Mouse (Mus musculus): ENCODE data around the gene Lysmd2. TPM values are rescaled to one million over a fixed set of nuclear protein-coding genes. Genes with fewer than 3 reads are reported as not detected.

Gene Lysmd2
- total and polyA plus RNA-seq, 3 experiments: not detected

DNA sequence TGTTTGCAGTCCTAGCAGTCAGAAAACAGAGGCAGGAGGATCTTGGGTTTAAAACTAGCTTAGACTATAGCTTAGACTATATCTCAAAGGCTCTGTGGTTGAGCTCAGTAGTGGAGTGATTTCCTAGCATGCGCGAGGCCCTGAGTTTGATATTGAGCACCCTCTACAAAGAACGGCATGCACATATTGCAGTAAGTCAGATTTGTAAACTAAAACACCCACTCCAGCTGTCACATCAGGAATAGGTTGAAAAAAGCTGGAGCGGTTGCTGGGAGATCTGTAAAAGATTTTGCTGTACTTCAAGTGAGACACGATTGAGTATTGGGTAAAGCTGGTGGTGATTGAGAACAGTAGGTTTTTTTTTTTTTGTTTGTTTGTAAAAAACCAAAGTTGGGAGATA, 55.1 kb downstream of the Lysmd2 start:
- Histone ChIP-seq H3K9me3 (replicated peaks; ENCODE audit: insufficient read depth, low read length) (no peaks in the 10 kb centered on the region), H3K4me3 (ENCODE audit: control insufficient read depth in 1 of 2, insufficient read depth in 1 of 2, low read depth in 2 of 2, low read length in 2 of 2) (no peak overlapping the region), H3K27me3 (ENCODE audit: control insufficient read depth in 1 of 2, insufficient read depth in 2 of 2, low read length in 2 of 2) (no peaks in the 10 kb centered on the region), H3K4me1 (ENCODE audit: control insufficient read depth in 1 of 2, insufficient read depth in 2 of 2, low read length in 2 of 2) (no peaks in the 10 kb centered on the region), H3K79me2 (ENCODE audit: control insufficient read depth, insufficient read depth, low read length, poor library complexity) (no peaks in the 10 kb centered on the region), H3K36me3 (ENCODE audit: control insufficient read depth in 1 of 2, insufficient read depth in 2 of 2, low read length in 2 of 2) (no peaks in the 10 kb centered on the region), H3K9ac (ENCODE audit: control insufficient read depth, low read depth, low read length, poor library complexity, severe bottlenecking) (no peak overlapping the region), H3K27ac (ENCODE audit: control insufficient read depth, low read depth, low read length) (no peak overlapping the region)
- no peak for TF ChIP-seq TBP (IDR thresholded peaks at IDR 0.05; ENCODE audit: low read depth, low read length)
- no peak for TF ChIP-seq NRF1 (IDR thresholded peaks at IDR 0.05; ENCODE audit: insufficient read depth, low read depth, low read length, poor library complexity, severe bottlenecking)
- TF ChIP-seq MAFK (IDR thresholded peaks at IDR 0.05; ENCODE audit: borderline replicate concordance, low read depth, low read length): no peak
- no peak for TF ChIP-seq TAL1 (IDR thresholded peaks at IDR 0.05; ENCODE audit: low read length)
- no peak for TF ChIP-seq ELF1 (IDR thresholded peaks at IDR 0.05; ENCODE audit: low read depth, low read length)
- TF ChIP-seq MXI1 (IDR thresholded peaks at IDR 0.05; ENCODE audit: low read depth, low read length): no peak
- TF ChIP-seq MYB (IDR thresholded peaks at IDR 0.05; ENCODE audit: low read depth, low read length): no peak
- TF ChIP-seq ZKSCAN1 (IDR thresholded peaks at IDR 0.05; ENCODE audit: low read depth, low read length): no peak
- no peak for TF ChIP-seq USF1 (IDR thresholded peaks at IDR 0.05; ENCODE audit: low read depth, low read length)
- no peak for TF ChIP-seq MEF2A (IDR thresholded peaks at IDR 0.05; ENCODE audit: extremely low read depth, insufficient replicate concordance, low read depth, low read length, poor library complexity, severe bottlenecking)
- no peak for TF ChIP-seq TCF12 (IDR thresholded peaks at IDR 0.05; ENCODE audit: low read depth, low read length)
- no peak for TF ChIP-seq E2F4 (IDR thresholded peaks at IDR 0.05; ENCODE audit: borderline replicate concordance, low read depth, low read length)
- no peak for TF ChIP-seq KAT2A (conservative IDR thresholded peaks at IDR 0.05; ENCODE audit: low read depth, low read length)
- no peak for TF ChIP-seq SIN3A (IDR thresholded peaks at IDR 0.05; ENCODE audit: low read length)
- no peak for TF ChIP-seq ZMIZ1 (IDR thresholded peaks at IDR 0.05; ENCODE audit: low read depth, low read length)
- TF ChIP-seq ZNF384 (IDR thresholded peaks at IDR 0.05; ENCODE audit: low read depth, low read length): no peak
- no peak for DNase-seq (ENCODE audit: low read depth, low spot score)

DNA sequence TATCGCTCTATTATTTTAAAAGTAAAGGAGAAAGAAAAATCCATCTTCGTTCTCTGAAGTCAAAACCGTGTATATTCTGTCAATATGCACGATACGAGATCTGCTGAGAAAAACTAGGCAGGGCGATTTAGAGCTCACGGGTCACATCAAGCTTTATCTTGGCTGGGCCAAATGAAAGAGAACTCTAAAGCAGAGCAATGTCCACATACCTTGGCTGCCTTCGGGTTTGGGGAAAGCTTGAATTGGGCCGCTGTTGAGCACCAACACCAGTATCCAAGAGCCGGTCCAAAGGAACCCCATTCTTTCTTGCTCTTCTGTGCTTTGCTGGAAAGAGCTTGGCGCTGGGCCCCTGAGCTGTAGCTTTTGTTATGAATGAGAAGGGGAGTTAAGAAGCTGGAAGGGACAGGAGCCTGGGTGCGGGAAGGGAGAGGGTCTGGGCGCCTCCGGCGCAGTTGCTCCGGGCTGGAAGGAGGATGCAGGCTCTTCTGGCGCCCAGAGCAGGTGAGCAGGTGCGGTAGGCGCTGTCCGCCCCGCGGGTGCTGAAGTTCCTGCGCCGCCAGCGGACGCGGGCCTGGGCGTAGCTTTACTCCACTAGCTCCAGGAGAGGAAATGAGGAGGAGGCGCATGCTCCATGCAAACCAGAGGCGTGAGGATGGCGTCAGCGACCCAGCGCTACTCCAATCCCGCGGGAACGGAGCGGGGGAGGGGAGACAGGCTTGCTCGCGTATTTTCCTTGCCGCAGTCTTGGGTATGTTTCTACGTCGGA, 58.1 kb downstream of the Lysmd2 start, which contains the start of gene Scg3:
Gene Scg3, minus strand, starts transcription at position 631 of the 766 bp plus-strand sequence.
- Histone ChIP-seq H3K9ac (ENCODE audit: control insufficient read depth, low read depth, low read length, poor library complexity, severe bottlenecking) (no peak within 1 kb of the TSS), H3K4me3 (ENCODE audit: control insufficient read depth in 1 of 2, insufficient read depth in 1 of 2, low read depth in 2 of 2, low read length in 2 of 2) (no peak within 1 kb of the TSS)

More for the DNA sequence above, 58.1 kb downstream of the Lysmd2 start, which contains the start of gene Scg3:
- TF ChIP-seq USF1 (IDR thresholded peaks at IDR 0.05; ENCODE audit: low read depth, low read length) (no peak), SMC3 (IDR thresholded peaks at IDR 0.05; ENCODE audit: low read depth, low read length) (no peak), MXI1 (IDR thresholded peaks at IDR 0.05; ENCODE audit: low read depth, low read length) (no peak), MEF2A (IDR thresholded peaks at IDR 0.05; ENCODE audit: extremely low read depth, insufficient replicate concordance, low read depth, low read length, poor library complexity, severe bottlenecking) (no peak), ELF1 (IDR thresholded peaks at IDR 0.05; ENCODE audit: low read depth, low read length) (no peak), ZC3H11A (IDR thresholded peaks at IDR 0.05; ENCODE audit: low read depth, low read length) (no peak), MYB (IDR thresholded peaks at IDR 0.05; ENCODE audit: low read depth, low read length) (no peak), SIN3A (IDR thresholded peaks at IDR 0.05; ENCODE audit: low read length) (no peak), CHD2 (IDR thresholded peaks at IDR 0.05; ENCODE audit: low read length) (no peak), NELFE (IDR thresholded peaks at IDR 0.05; ENCODE audit: low read depth, low read length) (no peak), RCOR1 (IDR thresholded peaks at IDR 0.05; ENCODE audit: low read depth, low read length) (no peak), MYC (IDR thresholded peaks at IDR 0.05; ENCODE audit: low read depth, low read length) (no peak), NRF1 (IDR thresholded peaks at IDR 0.05; ENCODE audit: insufficient read depth, low read depth, low read length, poor library complexity, severe bottlenecking) (no peak), TBP (IDR thresholded peaks at IDR 0.05; ENCODE audit: low read depth, low read length) (no peak), POLR2AphosphoS5 (IDR thresholded peaks at IDR 0.05; ENCODE audit: borderline replicate concordance, low read depth, low read length) (no peak), RAD21 (IDR thresholded peaks at IDR 0.05; ENCODE audit: low read depth, low read length) (no peak), GATA1 (IDR thresholded peaks at IDR 0.05; ENCODE audit: low read depth, low read length) (no peak), ETS1 (IDR thresholded peaks at IDR 0.05; ENCODE audit: low read depth, low read length) (no peak)
- H3K9me3 ChIP-seq (replicated peaks; ENCODE audit: insufficient read depth, low read length): no peaks in the 10 kb centered on the region
- H3K27ac ChIP-seq (ENCODE audit: control insufficient read depth, low read depth, low read length): no peak within 1 kb of the TSS
- H3K4me1 ChIP-seq (ENCODE audit: control insufficient read depth in 1 of 2, insufficient read depth in 2 of 2, low read length in 2 of 2): no peaks in the 10 kb centered on the region
- no peaks in the 10 kb centered on the region for H3K36me3 ChIP-seq (ENCODE audit: control insufficient read depth in 1 of 2, insufficient read depth in 2 of 2, low read length in 2 of 2)
- no peaks in the 10 kb centered on the region for H3K27me3 ChIP-seq (ENCODE audit: control insufficient read depth in 1 of 2, insufficient read depth in 2 of 2, low read length in 2 of 2)
- DNase-seq (ENCODE audit: low read depth, low spot score): no peak
- H3K79me2 ChIP-seq (ENCODE audit: control insufficient read depth, insufficient read depth, low read length, poor library complexity): no peaks in the 10 kb centered on the region

Data from MEL (cell line).